Mouse (Mus musculus): Measurements from ENCODE around the gene Hoxb8. TPM values are rescaled to one million over a fixed set of nuclear protein-coding genes. Genes with fewer than 3 reads are reported as not detected.

Hoxb8 gene
- not detected in 4 replicates for total RNA-seq (2023)

GRCm38 (mm10) chr11:96281855-96282570 lies at the start of gene Hoxb8:
Gene Hoxb8, plus strand, starts transcription at chr11:96281905.

DNA sequence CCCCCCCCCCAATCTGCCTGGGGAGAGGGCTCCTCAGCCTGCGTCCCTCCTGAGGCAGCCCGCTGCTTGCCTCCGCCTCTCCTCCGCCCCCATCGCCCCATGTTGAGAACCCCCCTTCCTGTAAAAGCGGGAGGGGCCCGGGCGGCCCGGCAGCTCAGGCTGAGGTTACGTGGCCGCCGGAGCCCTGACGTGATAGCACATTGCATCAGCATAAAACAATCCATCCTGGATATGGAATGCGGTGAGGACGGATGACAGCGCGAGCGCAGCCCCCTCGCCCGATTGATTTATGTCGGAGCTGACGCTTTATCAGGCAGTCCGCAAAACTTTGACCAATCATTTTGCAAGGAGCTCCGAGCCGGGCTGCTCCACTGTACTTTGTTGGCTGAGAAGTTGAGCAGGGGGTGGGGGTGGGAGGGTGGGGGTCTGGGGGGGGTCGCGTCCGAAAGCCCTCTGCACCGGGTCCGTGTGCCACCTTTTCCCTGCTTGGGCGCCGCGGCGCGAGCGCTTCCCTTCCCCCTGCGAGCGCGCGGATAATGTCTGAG lies 10.6 kb upstream of the Hoxb8 start, which contains the start of gene Hoxb9:
Hoxb9 (plus strand) TSS at position 462 of the 545 bp plus-strand sequence.

GRCm38 (mm10) chr11:96285771-96286738 lies 4.3 kb downstream of the Hoxb8 start, which contains the start of gene Hoxb7:
Gene Hoxb7, plus strand, starts transcription at chr11:96286623.

DNA sequence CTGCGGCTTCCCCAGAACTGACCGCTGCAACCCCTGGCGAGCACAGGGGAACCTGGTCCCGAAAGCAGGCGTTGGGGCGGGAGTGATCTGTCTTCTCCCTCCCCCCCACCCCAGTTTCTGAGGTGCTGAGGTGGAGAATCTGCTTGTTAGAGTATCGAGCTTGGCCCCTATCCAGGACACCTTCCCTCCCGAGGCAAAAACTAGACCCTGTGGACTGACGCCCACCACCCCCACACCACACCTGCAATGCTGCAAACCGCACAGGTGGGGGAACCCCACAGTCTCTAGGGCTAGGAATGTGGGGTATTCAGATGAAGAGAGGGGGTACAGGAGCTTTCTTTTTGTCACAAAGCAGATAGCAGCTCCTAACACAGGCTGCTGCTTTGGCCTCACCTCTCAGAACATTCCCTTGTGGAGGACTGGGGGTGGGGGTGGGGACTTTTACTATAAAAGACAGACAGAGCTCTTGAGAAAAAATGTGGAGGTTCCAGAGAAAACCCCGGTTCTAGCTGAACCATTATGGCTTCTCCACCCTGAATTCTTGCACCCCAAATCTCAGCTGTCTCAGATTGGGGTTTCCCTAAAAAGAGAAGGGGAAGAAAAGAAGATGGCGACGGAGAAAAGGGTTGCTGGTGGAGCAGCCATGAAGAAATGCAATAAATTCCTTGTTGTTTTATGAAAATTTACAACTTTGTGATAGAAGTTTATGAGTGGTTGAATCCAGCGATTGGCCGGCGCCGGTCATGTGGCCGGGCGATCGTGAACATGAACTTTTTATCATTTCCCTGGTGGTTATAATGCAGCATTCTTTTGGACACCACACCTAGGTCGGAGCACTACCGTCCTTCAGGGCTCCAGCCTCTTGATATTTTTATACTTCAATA lies 10.2 kb downstream of the Hoxb8 start, which contains the start of gene Hoxb6:
Hoxb6 (plus strand) TSS at position 796 of the 884 bp plus-strand sequence.

GRCm38 (mm10) chr11:96303151-96304099 lies 21.7 kb downstream of the Hoxb8 start, which contains the start of gene Hoxb5:
Gene Hoxb5, plus strand, starts transcription at chr11:96303336.

DNA sequence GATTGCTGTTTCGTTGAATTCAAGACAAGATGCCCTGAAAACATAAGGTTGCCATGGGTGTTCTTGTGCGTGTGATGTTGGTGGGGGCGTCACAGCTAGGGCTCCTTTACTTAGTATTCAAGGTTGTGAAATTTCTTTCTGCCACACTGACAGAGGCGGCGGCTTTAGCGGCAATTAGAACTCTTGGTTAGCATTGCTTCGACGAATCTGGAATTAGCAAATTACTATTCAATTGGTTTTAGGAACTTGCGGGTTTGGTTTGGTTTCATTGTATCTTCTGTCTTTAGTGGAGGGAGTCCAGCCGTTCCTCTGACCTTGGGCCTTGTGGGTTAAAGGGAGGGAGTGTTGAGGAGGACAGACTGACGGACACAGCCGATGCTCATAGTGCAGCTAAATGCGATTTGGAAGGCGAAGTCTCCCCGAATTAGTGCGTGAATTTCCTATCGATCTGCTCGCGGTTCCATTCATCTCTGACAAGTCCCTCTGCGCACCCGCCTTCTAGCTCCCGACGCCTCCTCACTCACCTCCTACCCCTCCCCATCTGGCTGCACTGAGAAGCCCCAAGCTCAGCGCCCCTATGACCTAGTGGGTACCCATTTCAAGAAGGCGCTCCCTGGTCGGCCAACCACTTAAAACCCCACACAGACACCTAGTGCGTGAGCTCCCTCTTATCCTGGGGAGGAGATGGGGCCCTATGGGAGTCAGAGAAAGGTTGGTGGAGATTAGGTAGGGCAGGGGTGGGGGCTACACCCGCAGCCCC lies 36.1 kb downstream of the Hoxb8 start, which contains the start of gene Hoxb4:
Hoxb4 (plus strand) TSS at position 660 of the 760 bp plus-strand sequence.

GRCm38 (mm10) chr11:96323154-96323553 lies 41.4 kb downstream of the Hoxb8 start, which contains the start of gene Hoxb3:
Gene Hoxb3, plus strand, starts transcription at chr11:96323326.

Other genes starting within 250 kb of the Hoxb8 start
- gene Snf8, start 247.0 kb upstream of the Hoxb8 start, total RNA-seq (2023), result 55.9 to 63.2 TPM (median 59.9 TPM) in 4 replicates
- 50.6 to 51.5 TPM (median 51.0 TPM) in 4 replicates for gene Ube2z, start 216.5 kb upstream of the Hoxb8 start, total RNA-seq (2023)
- gene Atp5g1, start 206.2 kb upstream of the Hoxb8 start, total RNA-seq (2023), result 90.4 to 106 TPM (median 95.4 TPM) in 4 replicates
- not detected in 4 replicates for gene Calcoco2, start 169.9 kb upstream of the Hoxb8 start, total RNA-seq (2023)
- not detected in 4 replicates for gene Ttll6, start 148.1 kb upstream of the Hoxb8 start, total RNA-seq (2023)
- not detected in 4 replicates for gene Hoxb13, start 87.6 kb upstream of the Hoxb8 start, total RNA-seq (2023)
- not detected in 4 replicates for gene Hoxb9, start 10.4 kb upstream of the Hoxb8 start, total RNA-seq (2023)
- gene Hoxb7, start 4.7 kb downstream of the Hoxb8 start, total RNA-seq (2023), result not detected in 4 replicates
- gene Hoxb6, start 10.6 kb downstream of the Hoxb8 start, total RNA-seq (2023), result not detected in 4 replicates
- gene Hoxb5, start 21.4 kb downstream of the Hoxb8 start, total RNA-seq (2023), result not detected in 4 replicates
- 1.3 to 2.5 TPM (median 1.6 TPM) in 4 replicates for gene Hoxb4, start 36.4 kb downstream of the Hoxb8 start, total RNA-seq (2023)
- 0.38 to 0.43 TPM in 2 of 4 replicates, not detected in the others for gene Hoxb3, start 41.4 kb downstream of the Hoxb8 start, total RNA-seq (2023)
- gene Hoxb2, start 68.6 kb downstream of the Hoxb8 start, total RNA-seq (2023), result not detected in 4 replicates
- gene Hoxb1, start 83.8 kb downstream of the Hoxb8 start, total RNA-seq (2023), result not detected in 4 replicates
- gene Skap1, start 182.7 kb downstream of the Hoxb8 start, total RNA-seq (2023), result 2.1 to 4.0 TPM (median 3.1 TPM) in 4 replicates